Mouse (Mus musculus) MEL (cell line): Measurements from ENCODE around the gene Gm11985. TPM values are rescaled to one million over a fixed set of nuclear protein-coding genes. Genes with fewer than 3 reads are reported as not detected.

Experiments used
- DNase-seq: peaks from one replicate; pipeline ENCODE4 v3.0.0; 2011; ENCODE audit warnings: low read depth, low spot score
- H3K27ac ChIP-seq: 2 replicates; pipeline ENCODE4 v1.5.1; 2012; ENCODE audit warnings: low read depth, mild to moderate bottlenecking, control low read depth, low read length, moderate library complexity; ENCODE audit not compliant: control insufficient read depth
- H3K27me3 ChIP-seq, 2 experiments: fragments of 150-350 bp in 1 of 2; sonication (generic) in 1 of 2; 2 replicates each; pipeline ENCODE4 v1.6.1; 2012; ENCODE audit warnings: low read length in 2 of 2, mild to moderate bottlenecking in 2 of 2, improper control_type of control experiment in 1 of 2, moderate library complexity in 1 of 2; ENCODE audit not compliant: insufficient read depth in 2 of 2, control insufficient read depth in 1 of 2
- H3K36me3 ChIP-seq, 2 experiments: 2 replicates each; pipeline ENCODE4 v1.6.1; 2012 to 2014; ENCODE audit warnings: low read length in 2 of 2, improper control_type of control experiment in 1 of 2, inconsistent platforms in 1 of 2, mild to moderate bottlenecking in 1 of 2; ENCODE audit not compliant: insufficient read depth in 2 of 2, control insufficient read depth in 1 of 2
- H3K4me1 ChIP-seq, 2 experiments: fragments of 150-350 bp in 1 of 2; sonication (generic) in 1 of 2; 2 replicates each; pipeline ENCODE4 v1.6.1; 2012; ENCODE audit warnings: low read length in 2 of 2, improper control_type of control experiment in 1 of 2, mild to moderate bottlenecking in 1 of 2; ENCODE audit not compliant: insufficient read depth in 2 of 2, control insufficient read depth in 1 of 2
- H3K4me3 ChIP-seq, 2 experiments: fragments of 150-350 bp in 1 of 2; sonication (generic) in 1 of 2; 2 replicates each; pipeline ENCODE4 v1.5.1; 2012; ENCODE audit warnings: low read depth in 2 of 2, low read length in 2 of 2, mild to moderate bottlenecking in 2 of 2, moderate library complexity in 2 of 2, control low read depth in 1 of 2, improper control_type of control experiment in 1 of 2; ENCODE audit not compliant: control insufficient read depth in 1 of 2, insufficient read depth in 1 of 2
- H3K79me2 ChIP-seq: 2 replicates; pipeline ENCODE4 v1.6.1; 2012; ENCODE audit warnings: mild to moderate bottlenecking, low read length, moderate library complexity; ENCODE audit not compliant: control insufficient read depth, poor library complexity, insufficient read depth
- H3K9ac ChIP-seq: 2 replicates; pipeline ENCODE4 v1.6.1; 2012; ENCODE audit warnings: low read depth, mild to moderate bottlenecking, control low read depth, low read length, moderate library complexity; ENCODE audit not compliant: control insufficient read depth, poor library complexity, severe bottlenecking
- H3K9me3 ChIP-seq: fragments of 150-350 bp; sonication (generic); replicated peaks from 2 replicates; pipeline ENCODE4 v1.6.1; 2012; ENCODE audit warnings: mild to moderate bottlenecking, low read length, improper control_type of control experiment, moderate library complexity; ENCODE audit not compliant: insufficient read depth
- ETS1 ChIP-seq: IDR thresholded peaks from 2 replicates; pipeline ENCODE4 v1.6.1; 2012; ENCODE audit warnings: low read depth, mild to moderate bottlenecking, inconsistent platforms, low read length, improper control_type of control experiment, moderate library complexity
- GABPA ChIP-seq: IDR thresholded peaks from 2 replicates; pipeline ENCODE4 v1.6.1; 2012; ENCODE audit warnings: low read depth, mild to moderate bottlenecking, inconsistent platforms, low read length, improper control_type of control experiment, moderate library complexity
- GATA1 ChIP-seq: IDR thresholded peaks from 2 replicates; pipeline ENCODE4 v1.6.1; 2011; ENCODE audit warnings: low read depth, low read length, improper control_type of control experiment
- JUND ChIP-seq: IDR thresholded peaks from 2 replicates; pipeline ENCODE4 v1.6.1; 2011; ENCODE audit warnings: low read depth, mild to moderate bottlenecking, improper control_type of control experiment, low read length
- KAT2A ChIP-seq: conservative IDR thresholded peaks from 2 replicates; pipeline ENCODE4 v1.6.1; 2012; ENCODE audit warnings: low read depth, low read length, improper control_type of control experiment, inconsistent platforms
- MAFK ChIP-seq: IDR thresholded peaks from 2 replicates; pipeline ENCODE4 v1.6.1; 2011; ENCODE audit warnings: low read depth, mild to moderate bottlenecking, low read length, improper control_type of control experiment, borderline replicate concordance
- MAX ChIP-seq: IDR thresholded peaks from 2 replicates; pipeline ENCODE4 v1.6.1; 2011; ENCODE audit warnings: low read length, improper control_type of control experiment
- MEF2A ChIP-seq: IDR thresholded peaks from 2 replicates; pipeline ENCODE4 v1.6.1; 2014; ENCODE audit warnings: low read depth, mild to moderate bottlenecking, inconsistent platforms, low read length, improper control_type of control experiment; ENCODE audit not compliant: poor library complexity, insufficient replicate concordance, severe bottlenecking; ENCODE audit errors: extremely low read depth
- NELFE ChIP-seq: IDR thresholded peaks from 2 replicates; pipeline ENCODE4 v1.6.1; 2011; ENCODE audit warnings: low read depth, low read length, improper control_type of control experiment
- RAD21 ChIP-seq: IDR thresholded peaks from 2 replicates; pipeline ENCODE4 v1.6.1; 2011; ENCODE audit warnings: mild to moderate bottlenecking, low read depth, low read length, improper control_type of control experiment
- SMC3 ChIP-seq: IDR thresholded peaks from 2 replicates; pipeline ENCODE4 v1.6.1; 2011; ENCODE audit warnings: low read depth, low read length, improper control_type of control experiment
- TBP ChIP-seq: IDR thresholded peaks from 2 replicates; pipeline ENCODE4 v1.8.0; 2011; ENCODE audit warnings: low read depth, low read length, improper control_type of control experiment
- TCF12 ChIP-seq: IDR thresholded peaks from 2 replicates; pipeline ENCODE4 v1.6.1; 2014; ENCODE audit warnings: low read depth, mild to moderate bottlenecking, inconsistent platforms, low read length, improper control_type of control experiment, moderate library complexity
- UBTF ChIP-seq: IDR thresholded peaks from 2 replicates; pipeline ENCODE4 v1.6.1; 2012; ENCODE audit warnings: low read depth, mild to moderate bottlenecking, inconsistent platforms, low read length, improper control_type of control experiment, moderate library complexity, borderline replicate concordance; ENCODE audit not compliant: insufficient read depth
- USF1 ChIP-seq: IDR thresholded peaks from 2 replicates; pipeline ENCODE4 v1.6.1; 2014; ENCODE audit warnings: low read depth, mild to moderate bottlenecking, inconsistent platforms, low read length, improper control_type of control experiment, moderate library complexity
- ZC3H11A ChIP-seq: IDR thresholded peaks from 2 replicates; pipeline ENCODE4 v1.6.1; 2012; ENCODE audit warnings: low read depth, mild to moderate bottlenecking, inconsistent platforms, low read length, improper control_type of control experiment
- ZKSCAN1 ChIP-seq: IDR thresholded peaks from 2 replicates; pipeline ENCODE4 v1.6.1; 2012; ENCODE audit warnings: low read depth, mild to moderate bottlenecking, inconsistent platforms, low read length, improper control_type of control experiment, moderate library complexity
- ZMIZ1 ChIP-seq: IDR thresholded peaks from 2 replicates; pipeline ENCODE4 v1.6.1; 2012; ENCODE audit warnings: low read depth, mild to moderate bottlenecking, inconsistent platforms, low read length, improper control_type of control experiment, moderate library complexity
- polyA plus RNA-seq, 2 experiments: library from polyadenylated mRNA; stranded (reverse) in 1 of 2; unstranded in 1 of 2; fragments of >175 nt in 1 of 2; fragments of >200 nt in 1 of 2; gene quantifications; 2 replicates each; pipeline versions ENCODE4 v1.2.1 to v1.2.4; 2012; ENCODE audit warnings: low replicate concordance in 2 of 2, low read depth in 1 of 2; ENCODE audit not compliant: insufficient read length in 2 of 2, insufficient read depth in 1 of 2, missing spikeins in 1 of 2
- total RNA-seq: library from RNA; depleted of rRNA; stranded (reverse); fragments of 300-350 nt; gene quantifications from 2 replicates; pipeline ENCODE4 v1.2.3, GENCODE M21; 2012

Gene Gm11985
- total and polyA plus RNA-seq, 3 experiments, result not detected

GRCm38 (mm10) chr11:7135763-7136162 lies 52.6 kb downstream of the Gm11985 start:
- H3K9ac ChIP-seq, result no peak overlapping the region
- H3K36me3 ChIP-seq, result no peaks in the 10 kb centered on the region
- TF ChIP-seq ZKSCAN1 (no peak), ETS1 (no peak)
- no peaks in the 10 kb centered on the region for H3K79me2 ChIP-seq
- no peaks in the 10 kb centered on the region for H3K27me3 ChIP-seq
- no peaks in the 10 kb centered on the region for H3K9me3 ChIP-seq
- H3K4me1 ChIP-seq, result no peaks in the 10 kb centered on the region
- DNase-seq, result no peak
- no peak overlapping the region for H3K27ac ChIP-seq
- no peak overlapping the region for H3K4me3 ChIP-seq

- DNase-seq, result no peak
- no peak for TF ChIP-seq TCF12
- no peak for TF ChIP-seq SMC3
- TF ChIP-seq MAFK, result no peak
- TF ChIP-seq TBP, result no peak
- TF ChIP-seq ZC3H11A, result no peak
- TF ChIP-seq GABPA, result no peak
- no peak for TF ChIP-seq RAD21
- no peak for TF ChIP-seq MEF2A
- no peak for TF ChIP-seq KAT2A
- no peak for TF ChIP-seq ETS1
- TF ChIP-seq MAX, result no peak
- TF ChIP-seq USF1, result no peak
- TF ChIP-seq ZMIZ1, result no peak
- no peak for TF ChIP-seq JUND
- no peak for TF ChIP-seq NELFE
- TF ChIP-seq GATA1, result no peak
- TF ChIP-seq UBTF, result no peak
- Histone ChIP-seq H3K9me3 (no peaks in the 10 kb centered on the region), H3K4me3 (no peak overlapping the region), H3K79me2 (no peaks in the 10 kb centered on the region), H3K9ac (no peak overlapping the region), H3K27me3 (no peaks in the 10 kb centered on the region), H3K27ac (no peak overlapping the region), H3K4me1 (no peaks in the 10 kb centered on the region), H3K36me3 (no peaks in the 10 kb centered on the region)
Measured at GRCm38 (mm10) chr11:7135301-7135700, 53.1 kb downstream of the Gm11985 start.
